In genomic region chr1:159928681-159929335, GRCm38 (mm10) we compare ENCODE assay signal across 11 mouse cellular contexts.
A peak's percentile ranks its signal among the peaks of the same experiment; 100 is the strongest.
DNase-seq lines count a peak whose midpoint lies in the region; ATAC-seq and TF ChIP-seq lines count a peak whose summit lies in the region.
"Had no signal": no experiment of that assay in that cellular context is flagged by ENCODE, and none has a peak within 500 bp of the region (broad histone marks: within the 10 kb centered on the region; RNA-seq: fewer than 3 reads in every experiment).

No protein-coding gene starts in this region.

- peak; percentile 91 for TF ChIP-seq EP300 in lung, postnatal 0 days (IDR thresholded peaks at IDR 0.05)

- peak overlapping the region; percentile 39; the same call in 1 of the 2 replicates for H3K27ac ChIP-seq in lung, postnatal 0 days (ENCODE audit: low read length)
- no peak overlapping the region for H3K27ac ChIP-seq in hindbrain, embryonic 10.5 days
- no peak overlapping the region for H3K27ac ChIP-seq in left cerebral cortex, adult 2 months
- H3K27ac ChIP-seq: limb, embryonic 15.5 days had no signal

- no peak overlapping the region for H3K4me3 ChIP-seq in lung, postnatal 0 days (ENCODE audit: low read depth, low read length)
- no peak overlapping the region for H3K4me3 ChIP-seq in hindbrain, embryonic 10.5 days
- H3K4me3 ChIP-seq in left cerebral cortex, adult 2 months: no peak overlapping the region
- H3K4me3 ChIP-seq: limb, embryonic 15.5 days had no signal

- H3K4me1 ChIP-seq in lung, postnatal 0 days (ENCODE audit: insufficient read depth, low read depth, low read length): no peaks in the 10 kb centered on the region
- H3K4me1 ChIP-seq in hindbrain, embryonic 10.5 days (replicated peaks): no peaks in the 10 kb centered on the region
- H3K4me1 ChIP-seq: limb, embryonic 15.5 days had no signal

- no peak overlapping the region for H3K4me2 ChIP-seq in lung, postnatal 0 days (replicated peaks; ENCODE audit: low read depth, low read length)
- H3K4me2 ChIP-seq: limb, embryonic 15.5 days had no signal

- 63% methylated on average over 9 of the region's 9 CpGs for WGBS in lung, postnatal 0 days
- 87% methylated on average over 9 of the region's 9 CpGs for WGBS in hindbrain, embryonic 10.5 days

- TF ChIP-seq CTCF in lung, postnatal 0 days (IDR thresholded peaks at IDR 0.05): no peak
- no peak for TF ChIP-seq CTCF in left cerebral cortex, adult 2 months (IDR thresholded peaks at IDR 0.05)

- no peaks in the 10 kb centered on the region for H3K36me3 ChIP-seq in lung, postnatal 0 days (ENCODE audit: insufficient read depth, low read length)
- no peaks in the 10 kb centered on the region for H3K36me3 ChIP-seq in hindbrain, embryonic 10.5 days
- H3K36me3 ChIP-seq: limb, embryonic 15.5 days had no signal

- no peaks in the 10 kb centered on the region for H3K27me3 ChIP-seq in lung, postnatal 0 days (replicated peaks; ENCODE audit: insufficient read depth, low read length)
- H3K27me3 ChIP-seq in hindbrain, embryonic 10.5 days (ENCODE audit: insufficient read depth, poor library complexity, severe bottlenecking): no peaks in the 10 kb centered on the region
- H3K27me3 ChIP-seq: limb, embryonic 15.5 days had no signal

- ATAC-seq in lung, postnatal 0 days: peak; percentile 70

- intact Hi-C loops in heart, postnatal 25 days (cut with DNase I): no loop called here
- intact Hi-C loops in heart, postnatal 10 days (cut with DNase I): no loop called here
- intact Hi-C loops in left cerebral cortex, adult 2 months (cut with DNase I): no loop called here

- H3K9me3 ChIP-seq in lung, postnatal 0 days (ENCODE audit: low read length): no peaks in the 10 kb centered on the region
- H3K9me3 ChIP-seq in hindbrain, embryonic 10.5 days: no peaks in the 10 kb centered on the region
- H3K9me3 ChIP-seq: limb, embryonic 15.5 days had no signal

- no peak overlapping the region for H3K9ac ChIP-seq in lung, postnatal 0 days (replicated peaks; ENCODE audit: low read depth)
- H3K9ac ChIP-seq: limb, embryonic 15.5 days had no signal

- peak; percentile 77 for DNase-seq in heart, adult 8-10 months (ENCODE audit: low spot score)
- DNase-seq in heart, postnatal 25 days (ENCODE audit: low spot score): no peak
- peak; percentile 64 for DNase-seq in T-cell, adult 2 months (ENCODE audit: low spot score)
- peak; percentile 30 to 32 for DNase-seq in heart, postnatal 10 days
- DNase-seq in lung, postnatal 0 days (ENCODE audit: low spot score): peak; percentile 58
- no peak for DNase-seq in frontal cortex, postnatal 10 days (ENCODE audit: low spot score in 2 of 2)
- no peak for DNase-seq in hindbrain, embryonic 10.5 days (ENCODE audit: low spot score)
- DNase-seq in left cerebral cortex, adult 2 months (ENCODE audit: extremely low spot score in 1 of 2, low spot score in 2 of 2): no peak
- DNase-seq: embryo, embryonic 11 days; thymus, postnatal 4 days had no signal

Comparison
In these comparisons a context has a peak if more than half of its experiments do, and no peak if none do; other contexts are left out.
1. DNase-seq: peak in heart, adult 8-10 months (single experiment), T-cell, adult 2 months (single experiment), heart, postnatal 10 days (2 of 2) and lung, postnatal 0 days (single experiment); none in heart, postnatal 25 days (single experiment), frontal cortex, postnatal 10 days (0 of 2), hindbrain, embryonic 10.5 days (single experiment) and left cerebral cortex, adult 2 months (0 of 2).